Mouse (Mus musculus) small intestine, adult 2 months (tissue): ENCODE data around the gene Ccdc162. TPM values are rescaled to one million over a fixed set of nuclear protein-coding genes. Genes with fewer than 3 reads are reported as not detected.

Experiments
- H3K27ac ChIP-seq: fragments of 200-500 bp; 2 replicates; pipeline ENCODE4 v1.5.1; 2012; ENCODE audit warnings: low read depth, low read length, control low read depth, inconsistent platforms; ENCODE audit not compliant: insufficient read depth
- H3K27me3 ChIP-seq: fragments of 200-500 bp; 2 replicates; pipeline ENCODE4 v1.6.1; 2012; ENCODE audit warnings: mild to moderate bottlenecking, moderate library complexity, low read length, inconsistent platforms; ENCODE audit not compliant: control insufficient read depth, insufficient read depth
- H3K36me3 ChIP-seq: fragments of 200-500 bp; 2 replicates; pipeline ENCODE4 v1.6.1; 2012; ENCODE audit warnings: mild to moderate bottlenecking, low read length, control low read depth, inconsistent platforms; ENCODE audit not compliant: control insufficient read depth, insufficient read depth
- H3K4me1 ChIP-seq: fragments of 200-500 bp; 2 replicates; pipeline ENCODE4 v1.6.1; 2012; ENCODE audit warnings: low read length, inconsistent platforms, mixed read lengths; ENCODE audit not compliant: control insufficient read depth, insufficient read depth, insufficient read length
- H3K4me3 ChIP-seq: fragments of 200-500 bp; 2 replicates; pipeline ENCODE4 v1.5.1; 2012; ENCODE audit warnings: low read depth, mild to moderate bottlenecking, control low read depth, inconsistent platforms, low read length, moderate library complexity
- CTCF ChIP-seq: fragments of 200-500 bp; IDR thresholded peaks from 2 replicates; pipeline ENCODE4 v1.5.1; 2012; ENCODE audit warnings: low read depth, mild to moderate bottlenecking, control low read depth, inconsistent platforms, low read length, moderate library complexity, mixed read lengths; ENCODE audit not compliant: insufficient replicate concordance, insufficient read length; ENCODE audit errors: extremely low read depth
- POLR2A ChIP-seq: fragments of 200-500 bp; IDR thresholded peaks from 2 replicates; pipeline ENCODE4 v1.6.1; 2012; ENCODE audit warnings: low read depth, mild to moderate bottlenecking, control low read depth, inconsistent platforms, low read length, moderate library complexity
- WGBS: fragments of 180-500 bp; shearing (Covaris S2); methylation state at CpG from one replicate; pipeline ENCODE4 v1.1.7; 2018; 5-methylcytosine and 5-hydroxymethylcytosine counted together
- polyA plus RNA-seq: library from polyadenylated mRNA; depleted of rRNA; stranded (reverse); fragments of >200 nt; gene quantifications from 2 replicates; pipeline ENCODE4 v1.2.3, GENCODE M21; 2012

Ccdc162 gene
- polyA plus RNA-seq, 1 experiment = 0.08 TPM

DNA sequence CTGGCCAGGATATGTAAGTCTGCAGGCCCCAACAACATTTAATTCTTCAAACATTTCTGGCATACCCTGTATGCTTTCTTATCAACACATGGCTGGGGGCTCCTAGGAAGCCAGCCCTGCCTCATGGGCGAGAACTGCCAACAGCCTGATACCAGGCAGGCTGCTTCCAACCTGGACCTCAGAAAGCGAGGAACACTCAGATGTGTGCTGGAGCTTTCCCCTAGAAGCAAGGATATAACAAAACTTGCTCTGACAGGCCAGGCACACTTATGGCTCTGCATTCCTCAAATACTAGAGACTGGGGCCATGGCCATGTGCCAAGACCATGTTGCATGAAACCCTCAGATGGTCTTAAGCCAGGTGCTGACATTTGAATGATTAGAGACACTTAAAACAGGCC lies 121.5 kb downstream of the Ccdc162 start:
- Histone ChIP-seq H3K4me3 (no peak overlapping the region), H3K4me1 (no peaks in the 10 kb centered on the region), H3K36me3 (no peaks in the 10 kb centered on the region), H3K27me3 (no peaks in the 10 kb centered on the region), H3K27ac (no peak overlapping the region)
- WGBS = 83% methylated on average over 2 of the region's 2 CpGs
- TF ChIP-seq CTCF (no peak), POLR2A (no peak)

DNA sequence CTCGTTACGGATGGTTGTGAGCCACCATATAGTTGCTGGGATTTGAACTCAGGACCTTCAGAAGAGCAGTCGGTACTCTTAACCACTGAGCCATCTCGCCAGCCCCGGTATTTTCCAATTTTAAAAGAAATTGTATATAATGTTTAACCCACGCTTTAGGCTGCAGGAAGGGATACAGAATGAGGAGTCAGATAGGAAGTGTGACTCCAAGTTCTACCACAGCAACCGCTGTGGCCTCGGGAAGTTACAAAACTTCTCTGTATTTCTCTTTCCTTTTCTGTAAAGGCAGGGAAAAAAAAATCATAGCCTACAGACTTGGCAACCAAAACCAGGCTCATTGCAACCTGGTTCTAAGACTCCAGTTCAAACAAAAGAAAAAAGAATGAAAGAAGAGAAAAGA lies 122.0 kb downstream of the Ccdc162 start:
- no peak overlapping the region for H3K27ac ChIP-seq
- H3K36me3 ChIP-seq = no peaks in the 10 kb centered on the region
- 85% methylated on average over 8 of the region's 8 CpGs for WGBS
- no peak overlapping the region for H3K4me3 ChIP-seq
- TF ChIP-seq POLR2A (no peak), CTCF (no peak)
- no peaks in the 10 kb centered on the region for H3K27me3 ChIP-seq
- H3K4me1 ChIP-seq = peaks cover under 1% of the 10 kb centered on the region; the same call in 1 of the 2 replicates

DNA sequence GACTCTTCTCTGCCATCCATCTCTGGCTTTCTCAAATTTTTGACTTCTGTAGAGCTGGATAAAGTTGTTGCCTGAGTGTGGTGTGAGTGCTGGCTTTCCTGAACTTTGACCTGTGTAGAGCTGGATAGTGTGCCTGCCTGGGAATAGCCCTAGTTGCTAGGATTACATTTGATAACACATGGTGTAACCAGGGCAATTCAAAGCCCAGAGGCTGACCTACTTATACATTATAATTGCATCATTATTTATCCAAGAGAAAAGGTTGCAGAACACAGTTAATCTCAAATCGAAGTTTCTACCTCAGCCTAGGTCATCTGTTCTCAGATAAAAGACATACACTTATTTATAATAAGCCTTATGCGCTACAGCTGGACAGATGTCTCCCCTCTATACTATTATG lies 127.8 kb downstream of the Ccdc162 start:
- TF ChIP-seq CTCF (no peak), POLR2A (no peak)
- H3K27ac ChIP-seq = no peak overlapping the region; the same call in 1 of the 2 replicates
- no peaks in the 10 kb centered on the region for H3K27me3 ChIP-seq
- peaks cover 7% of the 10 kb centered on the region for H3K4me1 ChIP-seq
- WGBS = 41% methylated on average over 2 of the region's 2 CpGs
- H3K36me3 ChIP-seq = no peaks in the 10 kb centered on the region
- no peak overlapping the region for H3K4me3 ChIP-seq

DNA sequence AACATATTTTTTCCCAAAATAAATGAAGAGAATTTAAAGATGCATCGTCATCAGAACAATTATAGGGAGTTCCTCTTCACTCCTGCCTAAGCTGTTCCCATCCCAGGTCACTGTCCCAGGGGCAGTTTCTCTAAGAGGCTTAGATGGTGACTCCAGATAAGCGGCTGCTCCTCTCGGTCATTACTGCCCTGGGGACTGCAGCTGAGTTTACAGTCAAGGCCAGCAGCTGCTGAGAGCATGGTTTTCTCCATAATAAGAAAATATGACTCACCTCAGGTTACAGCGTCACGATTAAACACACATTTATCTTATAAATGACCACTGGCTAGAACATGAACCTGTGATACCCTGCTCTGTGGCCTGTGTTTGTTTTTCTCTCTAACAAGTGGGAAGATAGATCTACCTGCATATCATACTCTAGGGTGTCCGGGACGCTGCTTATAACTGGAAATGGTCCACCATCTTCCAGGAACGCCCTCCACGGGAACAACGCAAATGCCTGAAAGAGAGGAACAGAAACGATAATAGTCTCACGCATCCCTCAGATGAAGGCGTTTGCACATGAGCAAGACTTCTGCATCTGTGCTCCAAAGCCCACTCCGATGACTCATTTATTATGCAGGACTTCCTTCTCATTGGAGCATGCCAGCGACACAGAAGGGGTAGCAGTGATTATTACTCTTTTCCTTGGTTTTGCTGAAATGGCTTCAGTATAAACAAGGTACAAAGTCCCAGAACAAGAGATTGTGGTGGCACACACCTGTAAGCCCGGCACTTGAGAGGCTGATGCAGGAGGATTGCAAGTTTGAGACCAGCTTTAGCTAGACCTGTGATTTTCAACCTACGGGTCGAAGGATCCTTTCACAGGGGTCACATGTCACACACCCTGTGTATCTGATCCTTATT lies 129.2 kb downstream of the Ccdc162 start:
- WGBS = 50% methylated on average over 18 of the region's 18 CpGs
- peaks cover 7% of the 10 kb centered on the region for H3K4me1 ChIP-seq
- H3K4me3 ChIP-seq = no peak overlapping the region
- no peaks in the 10 kb centered on the region for H3K27me3 ChIP-seq
- H3K27ac ChIP-seq = no peak overlapping the region
- TF ChIP-seq CTCF (no peak), POLR2A (no peak)
- no peaks in the 10 kb centered on the region for H3K36me3 ChIP-seq

DNA sequence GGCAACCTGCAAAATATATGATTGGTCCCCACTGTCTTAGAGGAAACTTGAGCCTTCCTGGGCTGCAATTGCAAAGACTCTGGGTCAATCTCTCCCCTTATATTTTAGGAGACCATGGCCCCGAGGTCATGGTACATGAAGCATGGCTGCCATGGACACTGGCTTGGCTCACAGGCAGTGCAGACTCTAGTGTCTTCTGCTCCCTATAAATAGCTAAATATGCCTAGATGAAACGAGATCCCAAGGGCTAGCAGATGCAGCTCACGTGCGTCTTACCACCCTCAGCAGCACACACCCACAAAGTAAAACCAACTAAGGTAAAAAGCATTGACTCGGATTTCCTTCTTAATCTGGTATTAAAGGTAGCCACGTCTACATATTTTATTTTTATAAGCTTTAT lies 133.1 kb downstream of the Ccdc162 start:
- no peak overlapping the region for H3K27ac ChIP-seq
- no peaks in the 10 kb centered on the region for H3K27me3 ChIP-seq
- no peak for TF ChIP-seq CTCF
- no peak for TF ChIP-seq POLR2A
- H3K36me3 ChIP-seq = no peaks in the 10 kb centered on the region
- H3K4me1 ChIP-seq = peaks cover 6% of the 10 kb centered on the region; the same call in 1 of the 2 replicates
- WGBS = 81% methylated on average over 6 of the region's 6 CpGs
- no peak overlapping the region for H3K4me3 ChIP-seq

DNA sequence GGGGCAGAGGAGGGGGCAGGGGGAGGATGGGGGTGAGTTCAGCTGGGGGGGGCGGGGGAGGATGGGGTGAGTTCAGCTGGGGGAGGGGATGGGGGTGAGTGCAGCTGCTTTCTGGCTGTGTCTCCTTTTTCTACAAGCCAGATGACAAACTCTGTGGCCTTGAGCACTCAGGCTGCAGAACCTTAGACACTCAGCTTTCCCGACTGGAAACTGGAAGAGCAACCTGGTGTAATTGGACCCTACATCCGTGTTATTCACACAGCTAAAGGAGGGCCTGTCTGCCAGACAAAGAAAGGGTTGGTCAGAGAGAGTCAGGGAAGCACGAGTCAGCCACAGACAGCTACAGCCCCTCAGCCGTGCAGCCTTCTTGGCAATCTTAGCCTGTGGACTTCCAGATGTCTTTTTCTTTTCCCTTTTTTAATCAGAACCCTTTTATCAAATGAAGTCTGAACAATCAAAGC lies 133.5 kb downstream of the Ccdc162 start:
- TF ChIP-seq POLR2A = no peak

DNA sequence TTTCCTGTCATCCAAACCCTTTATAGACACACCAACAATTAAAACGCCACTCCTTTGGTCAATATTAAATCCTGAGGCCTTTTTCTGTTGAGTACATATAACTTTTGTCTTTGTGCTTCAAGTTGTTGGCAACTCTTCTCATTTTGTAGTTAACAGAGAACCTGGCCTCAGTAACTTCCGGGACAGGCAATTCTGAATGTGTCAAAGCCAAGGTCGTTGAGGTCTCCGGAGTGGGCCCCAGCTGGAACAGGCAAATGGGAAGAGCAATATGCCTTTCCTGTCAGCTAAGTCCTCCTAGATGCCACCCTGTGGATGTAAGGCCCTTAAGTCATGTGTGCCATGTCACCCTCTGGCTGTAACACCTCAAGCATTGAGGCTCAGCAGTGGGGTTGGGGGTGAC lies 136.0 kb downstream of the Ccdc162 start:
- no peaks in the 10 kb centered on the region for H3K27me3 ChIP-seq
- no peaks in the 10 kb centered on the region for H3K36me3 ChIP-seq
- no peak overlapping the region for H3K27ac ChIP-seq
- H3K4me1 ChIP-seq = peaks cover 5% of the 10 kb centered on the region; the same call in 1 of the 2 replicates
- TF ChIP-seq CTCF (no peak), POLR2A (no peak)
- WGBS = 26% methylated on average over 4 of the region's 4 CpGs
- no peak overlapping the region for H3K4me3 ChIP-seq

More for the DNA sequence above, 133.5 kb downstream of the Ccdc162 start:
- no peak overlapping the region for H3K27ac ChIP-seq
- peaks cover 2% of the 10 kb centered on the region; the same call in 1 of the 2 replicates for H3K4me1 ChIP-seq
- no peak overlapping the region for H3K4me3 ChIP-seq
- no peaks in the 10 kb centered on the region for H3K36me3 ChIP-seq
- H3K27me3 ChIP-seq = no peaks in the 10 kb centered on the region
- WGBS = 36% methylated on average over 5 of the region's 5 CpGs
